Mouse (Mus musculus) megakaryocyte, embryonic 14.5 days (primary cell): ENCODE measurements around the gene Gm17402. TPM values are rescaled to one million over a fixed set of nuclear protein-coding genes. Genes with fewer than 3 reads are reported as not detected.

Source experiments
- H3K27me3 ChIP-seq: replicated peaks from 2 replicates; pipeline ENCODE3; 2012; ENCODE audit warnings: inconsistent platforms
- H3K36me3 ChIP-seq: replicated peaks from 2 replicates; pipeline ENCODE3; 2012; ENCODE audit warnings: low read length, inconsistent platforms, mixed read lengths
- H3K4me1 ChIP-seq: 2 replicates; pipeline ENCODE4 v1.6.1; 2012; ENCODE audit warnings: inconsistent platforms
- H3K4me3 ChIP-seq: replicated peaks from 2 replicates; pipeline ENCODE3; 2012; ENCODE audit warnings: moderate library complexity, mild to moderate bottlenecking, inconsistent platforms
- H3K9me3 ChIP-seq: 2 replicates; pipeline ENCODE4 v1.6.1; 2012; ENCODE audit warnings: inconsistent platforms
- FLI1 ChIP-seq: IDR thresholded peaks from 2 replicates; pipeline ENCODE4 v1.6.1; 2012; ENCODE audit warnings: low read length, inconsistent platforms, mixed read lengths
- GATA1 ChIP-seq: IDR thresholded peaks from 3 replicates; pipeline ENCODE4 v1.6.1; 2012; ENCODE audit warnings: mixed read lengths, low read length, inconsistent platforms, borderline replicate concordance
- polyA plus RNA-seq: library from polyadenylated mRNA; stranded (reverse); fragments of >175 nt; gene quantifications from 2 replicates; pipeline ENCODE4 v1.2.3, GENCODE M21; 2012; ENCODE audit warnings: low replicate concordance; ENCODE audit not compliant: insufficient read depth

Gm17402 gene
- polyA plus RNA-seq, 1 experiment: not detected

GRCm38 (mm10) chr3:67358376-67358775, 16.6 kb downstream of the Gm17402 start:
- Histone ChIP-seq H3K4me1 (0 out of 2 replicates have a peak, but pooled peaks cover 2% of the 10 kb centered on the region), H3K9me3 (peaks cover 4% of the 10 kb centered on the region; the same call in 1 of the 2 replicates), H3K36me3 (peaks cover 20% of the 10 kb centered on the region), H3K27me3 (no peaks in the 10 kb centered on the region), H3K4me3 (no peak overlapping the region)
- TF ChIP-seq GATA1: no peak
- TF ChIP-seq FLI1: no peak

DNA sequence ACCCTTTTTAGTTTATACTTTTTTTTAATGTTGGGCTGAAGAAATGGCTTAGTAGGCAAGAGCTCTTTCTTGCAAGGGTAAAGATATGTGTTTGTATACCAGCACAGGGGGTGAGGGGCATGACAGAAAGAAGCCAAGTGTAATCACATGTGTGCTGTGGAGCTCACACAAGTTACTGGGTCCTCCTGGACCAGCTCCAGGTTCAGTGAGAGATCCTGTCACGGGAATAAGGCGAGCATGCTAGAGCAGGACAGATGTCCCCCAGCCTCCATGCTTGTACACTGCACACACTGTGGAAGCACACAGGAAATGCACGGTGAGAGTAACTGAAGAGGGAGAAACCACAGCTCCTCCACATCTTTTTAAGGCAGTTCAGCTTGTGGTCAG, 22.2 kb downstream of the Gm17402 start:
- H3K4me3 ChIP-seq: no peak overlapping the region
- H3K36me3 ChIP-seq: peaks cover 11% of the 10 kb centered on the region
- peaks cover 8% of the 10 kb centered on the region for H3K4me1 ChIP-seq
- TF ChIP-seq FLI1: no peak
- no peak for TF ChIP-seq GATA1
- H3K27me3 ChIP-seq: no peaks in the 10 kb centered on the region
- no peaks in the 10 kb centered on the region for H3K9me3 ChIP-seq

- TF ChIP-seq GATA1 (no peak), FLI1 (no peak)
- no peaks in the 10 kb centered on the region for H3K9me3 ChIP-seq
- H3K27me3 ChIP-seq: no peaks in the 10 kb centered on the region
- H3K36me3 ChIP-seq: peaks cover 6% of the 10 kb centered on the region
- no peak overlapping the region for H3K4me3 ChIP-seq
- H3K4me1 ChIP-seq: peaks cover 8% of the 10 kb centered on the region
Observed at GRCm38 (mm10) chr3:67352128-67352762, 22.7 kb downstream of the Gm17402 start.

GRCm38 (mm10) chr3:67351406-67352127, 23.4 kb downstream of the Gm17402 start:
- no peaks in the 10 kb centered on the region for H3K9me3 ChIP-seq
- H3K36me3 ChIP-seq: no peaks in the 10 kb centered on the region
- no peaks in the 10 kb centered on the region for H3K27me3 ChIP-seq
- H3K4me1 ChIP-seq: peaks cover 8% of the 10 kb centered on the region
- TF ChIP-seq FLI1 (no peak), GATA1 (no peak)
- no peak overlapping the region for H3K4me3 ChIP-seq

DNA sequence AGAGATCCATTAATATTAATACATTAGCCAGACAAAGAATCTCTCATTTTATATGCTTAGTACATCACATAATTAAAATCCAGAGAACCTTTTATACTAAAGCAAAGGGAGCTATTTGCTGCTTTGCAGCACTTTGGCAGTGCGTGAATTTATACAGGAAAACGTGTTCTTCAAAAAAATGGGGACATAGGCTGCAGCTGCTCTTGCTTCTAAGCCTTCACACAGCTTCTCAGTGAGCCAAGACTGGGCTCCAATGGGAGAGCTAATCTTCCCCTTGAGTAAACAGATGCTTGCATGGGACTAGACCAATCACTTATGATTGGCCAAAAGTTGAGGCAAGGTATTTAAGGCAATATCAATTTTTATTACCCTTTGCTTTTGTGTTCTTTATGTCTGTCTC, 28.3 kb downstream of the Gm17402 start:
- Histone ChIP-seq H3K4me1 (no peaks in the 10 kb centered on the region), H3K9me3 (no peaks in the 10 kb centered on the region), H3K36me3 (no peaks in the 10 kb centered on the region), H3K27me3 (no peaks in the 10 kb centered on the region), H3K4me3 (no peak overlapping the region)
- TF ChIP-seq FLI1 (no peak), GATA1 (no peak)

DNA sequence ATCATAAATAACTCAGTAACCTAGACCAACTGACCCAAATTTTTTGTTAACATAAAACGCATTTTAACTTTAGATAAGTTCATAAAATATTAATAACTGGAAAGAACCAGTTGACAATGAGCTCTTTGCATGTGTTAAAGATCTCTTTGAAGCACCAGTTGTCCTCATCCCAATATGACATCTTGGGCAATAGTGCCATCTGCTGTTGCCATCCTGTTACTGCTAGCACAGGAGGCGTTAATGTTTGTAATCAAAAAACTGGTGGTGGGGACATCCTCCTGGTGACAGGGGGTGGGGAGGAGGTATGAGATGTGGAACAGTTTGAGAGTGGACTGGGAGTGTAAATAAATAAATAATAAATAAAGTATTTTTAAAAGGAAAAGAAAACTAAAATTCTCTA, 30.4 kb downstream of the Gm17402 start:
- Histone ChIP-seq H3K9me3 (no peaks in the 10 kb centered on the region), H3K27me3 (no peaks in the 10 kb centered on the region)

GRCm38 (mm10) chr3:67343004-67343662, 31.8 kb downstream of the Gm17402 start:
- H3K4me1 ChIP-seq: no peaks in the 10 kb centered on the region
- no peaks in the 10 kb centered on the region for H3K27me3 ChIP-seq
- no peaks in the 10 kb centered on the region for H3K9me3 ChIP-seq
- no peak overlapping the region for H3K4me3 ChIP-seq
- no peaks in the 10 kb centered on the region for H3K36me3 ChIP-seq
- TF ChIP-seq GATA1: no peak
- no peak for TF ChIP-seq FLI1

More for the DNA sequence above, 30.4 kb downstream of the Gm17402 start:
- no peaks in the 10 kb centered on the region for H3K36me3 ChIP-seq
- no peaks in the 10 kb centered on the region for H3K4me1 ChIP-seq
- TF ChIP-seq GATA1 (no peak), FLI1 (no peak)
- H3K4me3 ChIP-seq: no peak overlapping the region

DNA sequence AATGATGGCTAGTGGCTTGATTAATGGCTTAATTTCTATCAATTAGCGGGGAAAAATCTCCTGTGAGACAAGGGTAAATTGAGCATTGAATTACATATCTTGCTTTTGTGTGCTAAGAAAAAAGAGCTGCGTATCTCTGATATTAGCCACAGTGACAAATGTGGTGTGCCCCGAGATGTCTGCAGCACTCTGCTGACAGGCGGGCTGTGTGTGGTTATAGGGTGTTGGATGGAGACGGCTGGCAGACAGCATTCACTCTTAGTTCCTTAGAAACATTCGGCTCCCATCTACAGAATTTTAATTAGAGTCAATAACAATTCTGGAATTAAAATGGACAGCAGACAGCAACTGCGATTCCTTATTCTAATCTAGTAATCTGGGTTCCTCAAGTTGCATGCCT, 34.0 kb downstream of the Gm17402 start:
- Histone ChIP-seq H3K36me3 (no peaks in the 10 kb centered on the region), H3K9me3 (no peaks in the 10 kb centered on the region), H3K4me3 (no peak overlapping the region), H3K27me3 (no peaks in the 10 kb centered on the region), H3K4me1 (no peaks in the 10 kb centered on the region)
- TF ChIP-seq GATA1 (no peak), FLI1 (no peak)

DNA sequence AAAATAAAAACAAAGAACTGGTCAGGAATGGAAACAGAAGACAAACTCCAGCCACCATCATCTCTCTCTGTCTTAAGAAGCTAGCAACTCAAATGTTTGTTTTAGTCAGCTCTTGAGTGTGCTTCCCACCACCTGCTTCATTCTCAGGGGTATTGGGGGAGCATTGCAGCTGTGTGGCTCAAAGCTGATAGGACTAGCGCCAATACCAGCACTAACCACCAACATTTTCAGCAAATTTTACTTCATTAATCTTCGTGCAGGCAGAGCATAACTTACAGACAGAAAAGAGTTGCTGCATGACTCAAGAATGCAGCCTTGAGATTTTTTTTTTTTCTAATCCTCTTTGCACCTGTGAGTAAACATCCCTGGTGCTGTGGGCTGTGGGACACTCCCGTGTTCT, 35.4 kb downstream of the Gm17402 start:
- H3K27me3 ChIP-seq: no peaks in the 10 kb centered on the region
- H3K36me3 ChIP-seq: no peaks in the 10 kb centered on the region
- TF ChIP-seq GATA1 (no peak), FLI1 (no peak)
- H3K9me3 ChIP-seq: no peaks in the 10 kb centered on the region
- H3K4me3 ChIP-seq: no peak overlapping the region
- H3K4me1 ChIP-seq: no peaks in the 10 kb centered on the region

- Histone ChIP-seq H3K9me3 (no peaks in the 10 kb centered on the region), H3K4me3 (no peak overlapping the region), H3K36me3 (no peaks in the 10 kb centered on the region), H3K27me3 (no peaks in the 10 kb centered on the region), H3K4me1 (no peaks in the 10 kb centered on the region)
- no peak for TF ChIP-seq GATA1
- TF ChIP-seq FLI1: no peak
Observed at GRCm38 (mm10) chr3:67322422-67322821, 52.5 kb downstream of the Gm17402 start.

Other genes with a start within 250 kb of the Gm17402 start
- gene Mlf1, start 1.1 kb downstream of the Gm17402 start, polyA plus RNA-seq: 1.2 TPM in 1 of 2 replicates, not detected in the other
- gene Gfm1, start 54.9 kb upstream of the Gm17402 start, polyA plus RNA-seq: 0.86 and 4.0 TPM in 2 replicates
- gene Lxn, start 88.8 kb upstream of the Gm17402 start, polyA plus RNA-seq: 27.8 and 42.4 TPM in 2 replicates
- gene Rarres1, start 140.4 kb upstream of the Gm17402 start, polyA plus RNA-seq: not detected in 2 replicates
- gene Mfsd1, start 207.6 kb upstream of the Gm17402 start, polyA plus RNA-seq: 5.3 and 9.7 TPM in 2 replicates